Mouse (Mus musculus) testis, postnatal 10 days (tissue): ENCODE data around the gene Zbtb8os.

Experiments used
- DNase-seq: peaks from one replicate; pipeline ENCODE4 v3.0.0; 2021; ENCODE audit warnings: low spot score

Gene Zbtb8os

DNA sequence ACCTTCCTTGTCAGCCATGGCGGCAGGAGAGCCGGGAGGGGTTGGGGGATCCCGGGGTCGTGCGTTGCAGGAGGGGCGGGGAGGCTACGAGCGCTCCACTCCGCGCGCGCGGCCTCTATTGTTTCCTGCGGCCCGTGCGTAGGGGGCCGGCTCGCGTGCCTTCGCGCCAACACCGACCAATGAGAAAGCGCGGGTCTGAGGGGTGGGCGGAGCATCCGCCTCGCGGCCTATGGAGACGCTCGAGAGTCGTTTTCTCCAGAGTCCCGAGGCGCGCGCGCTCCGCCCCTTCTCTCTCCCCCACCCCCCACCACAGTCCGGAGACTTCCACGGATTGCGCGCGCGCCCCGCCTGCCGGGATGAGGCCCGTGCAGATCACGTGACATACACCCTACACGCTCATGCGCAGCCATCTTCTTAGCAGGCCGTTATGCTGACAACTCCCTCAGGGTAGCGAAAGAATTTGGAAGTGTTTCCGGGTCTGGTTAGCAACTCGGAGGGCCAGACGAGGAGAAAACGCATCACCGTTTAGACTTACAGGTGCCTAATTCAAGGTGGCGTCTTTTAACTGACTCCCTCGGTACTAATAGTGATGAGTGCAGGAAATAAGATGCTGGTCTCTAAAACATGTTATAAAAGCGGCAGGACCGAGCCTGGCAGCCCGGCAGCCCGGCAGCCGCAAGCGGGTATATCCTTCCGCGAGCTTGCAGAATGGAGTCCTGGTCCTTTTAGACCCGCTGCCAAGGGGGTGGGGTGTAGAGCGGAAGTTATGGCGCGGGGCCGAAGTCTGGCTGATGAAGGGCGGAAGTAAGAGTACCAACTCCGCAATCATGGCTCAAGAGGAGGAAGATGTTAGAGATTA is at the start of gene Zbtb8os, which contains the start of gene Rbbp4:
TSS of gene Zbtb8os (plus strand) at position 480 of the 859 bp plus-strand sequence.
TSS of gene Rbbp4 (minus strand) at position 155 of the 859 bp plus-strand sequence.
- peak; percentile 98 for DNase-seq

GRCm38 (mm10) chr4:129286001-129286682 is 49.4 kb upstream of the Zbtb8os start:
- no peak for DNase-seq

DNA sequence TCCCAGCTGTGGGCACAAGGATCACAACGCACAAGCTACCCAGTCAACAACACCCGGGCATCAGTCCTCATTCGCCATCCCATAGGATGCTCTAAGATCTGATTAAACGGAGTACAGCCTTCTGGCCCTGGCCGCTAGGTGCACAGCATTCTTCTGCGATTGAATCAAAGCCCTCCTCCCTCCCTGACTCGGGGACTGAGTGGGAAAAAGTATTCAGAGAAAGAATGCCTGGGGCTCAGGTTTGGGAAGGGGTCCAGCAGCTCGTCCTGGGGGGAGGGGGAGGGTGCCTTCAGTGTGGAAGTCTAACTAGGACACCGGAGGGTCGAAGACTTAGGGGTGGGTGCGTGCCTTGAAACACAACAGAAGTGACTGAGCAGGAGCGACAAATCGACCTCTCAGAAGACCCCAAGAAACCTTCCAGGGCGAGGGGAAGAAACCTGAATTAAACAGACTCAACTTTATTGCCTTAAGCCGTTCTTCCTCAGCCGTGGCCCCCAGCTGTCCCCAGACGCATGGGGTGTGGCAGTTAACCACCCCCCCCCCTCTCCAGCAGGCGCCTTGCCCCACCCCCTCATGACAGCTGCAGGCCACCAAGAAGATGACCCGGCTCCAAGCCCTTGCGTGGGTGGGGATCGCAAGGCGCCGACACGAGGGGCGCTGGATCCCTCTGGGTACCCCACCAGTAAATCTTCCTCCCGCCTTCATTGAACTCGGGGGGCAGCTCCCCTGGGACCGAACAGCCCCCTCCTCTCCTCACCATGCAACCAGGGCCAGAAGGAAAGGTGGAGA is 48.6 kb upstream of the Zbtb8os start:
- peak; percentile 58 for DNase-seq

DNA sequence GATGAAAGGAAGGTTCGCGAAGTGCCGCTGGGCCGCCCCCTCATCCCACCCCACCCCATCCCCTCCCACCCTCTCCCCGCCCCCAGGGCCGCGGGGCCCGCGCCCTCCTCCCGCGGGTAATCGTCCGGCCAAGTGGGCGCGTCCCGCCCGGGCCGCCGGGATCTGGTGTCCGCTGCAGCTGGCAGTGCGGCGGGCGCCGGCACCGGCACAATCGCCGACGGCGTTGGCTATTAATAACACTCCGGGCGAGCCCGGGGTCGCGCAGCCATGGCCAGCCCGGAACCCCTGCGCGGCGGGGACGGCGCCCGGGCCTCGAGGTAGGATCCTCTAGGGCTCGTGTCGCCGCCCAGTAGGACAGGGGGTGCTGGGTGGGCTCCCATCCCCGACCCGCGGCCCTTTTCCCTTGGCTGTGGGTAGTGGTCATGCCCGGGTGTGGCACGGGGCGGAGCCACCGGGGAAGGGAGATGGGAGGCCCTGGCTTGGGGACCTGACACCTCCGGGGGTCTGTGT is 48.0 kb upstream of the Zbtb8os start, which contains the start of gene Sync:
TSS of gene Sync (plus strand) at position 146 of the 510 bp plus-strand sequence.
- peak; percentile 65 for DNase-seq

GRCm38 (mm10) chr4:129288067-129288466 is 47.4 kb upstream of the Zbtb8os start:
- peak; percentile 65 for DNase-seq

- no peak for DNase-seq
Measured at GRCm38 (mm10) chr4:129289671-129290070, 45.8 kb upstream of the Zbtb8os start.

- no peak for DNase-seq
Measured at GRCm38 (mm10) chr4:129292831-129293230, 42.7 kb upstream of the Zbtb8os start.

DNA sequence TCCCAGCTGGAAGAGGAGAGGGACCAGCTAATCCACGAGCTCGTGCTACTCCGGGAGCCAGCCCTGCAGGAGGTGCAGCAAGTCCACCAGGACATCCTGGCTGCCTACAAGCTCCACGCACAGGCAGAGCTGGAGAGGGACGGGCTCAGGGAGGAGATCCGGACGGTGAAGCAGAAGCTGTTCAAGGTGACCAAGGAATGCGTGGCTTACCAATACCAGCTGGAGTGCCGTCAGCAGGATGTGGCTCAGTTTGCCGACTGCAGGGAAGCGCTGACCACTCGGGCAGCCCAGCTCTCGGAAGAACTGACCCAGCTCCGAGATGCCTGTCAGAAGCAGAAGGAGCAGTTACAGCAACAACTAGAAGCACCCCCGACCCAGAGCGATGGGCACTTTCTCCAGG is 41.8 kb upstream of the Zbtb8os start:
- no peak for DNase-seq

DNA sequence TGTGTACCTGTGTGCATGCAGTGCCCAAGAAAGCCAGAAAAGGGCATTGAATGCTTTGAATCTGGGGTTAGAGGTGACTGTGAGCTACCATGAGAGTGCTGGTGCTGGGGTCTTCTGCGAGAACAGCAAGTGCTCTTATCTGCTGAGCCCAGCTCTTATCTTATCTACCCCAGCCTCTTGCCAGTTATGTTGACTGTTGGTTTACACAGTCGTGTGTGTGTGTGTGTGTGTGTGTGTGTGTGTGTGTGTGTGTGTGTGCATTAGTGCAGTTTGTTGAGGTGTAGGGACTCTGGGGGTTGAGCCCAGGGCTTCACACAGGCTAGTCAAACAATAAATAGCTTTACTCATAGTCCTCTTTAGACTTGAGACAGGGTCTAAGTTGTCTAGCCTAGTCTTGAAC is 40.3 kb upstream of the Zbtb8os start:
- no peak for DNase-seq

- no peak for DNase-seq
Measured at GRCm38 (mm10) chr4:129296066-129296465, 39.4 kb upstream of the Zbtb8os start.

GRCm38 (mm10) chr4:129297724-129298123 is 37.8 kb upstream of the Zbtb8os start:
- DNase-seq: no peak

GRCm38 (mm10) chr4:129299121-129299520 is 36.4 kb upstream of the Zbtb8os start:
- DNase-seq: no peak

- no peak for DNase-seq
Measured at GRCm38 (mm10) chr4:129303401-129303800, 32.1 kb upstream of the Zbtb8os start.

- no peak for DNase-seq
Measured at GRCm38 (mm10) chr4:129303816-129304215, 31.7 kb upstream of the Zbtb8os start.

- no peak for DNase-seq
Measured at GRCm38 (mm10) chr4:129304306-129304705, 31.2 kb upstream of the Zbtb8os start.

DNA sequence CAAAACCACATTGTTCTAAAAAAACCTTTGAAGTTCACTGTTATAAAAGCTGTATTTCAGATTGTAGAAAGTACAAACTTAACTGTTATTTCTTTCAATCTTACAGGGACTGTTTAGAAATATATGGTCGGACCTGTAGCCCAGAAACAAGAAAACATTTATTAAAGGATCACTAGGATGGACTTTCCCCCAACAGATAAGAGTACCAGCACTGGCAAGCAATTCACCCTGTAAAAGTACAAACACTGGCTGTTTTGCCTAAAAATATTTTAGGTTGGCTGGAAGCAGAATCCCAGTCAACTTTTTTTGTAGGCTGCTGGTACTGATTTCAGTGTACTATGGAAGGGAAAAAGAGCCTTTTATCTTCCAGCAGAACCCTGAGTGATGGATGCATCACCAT is 27.6 kb upstream of the Zbtb8os start:
- no peak for DNase-seq

- DNase-seq: no peak
Measured at GRCm38 (mm10) chr4:129313886-129314285, 21.6 kb upstream of the Zbtb8os start.

DNA sequence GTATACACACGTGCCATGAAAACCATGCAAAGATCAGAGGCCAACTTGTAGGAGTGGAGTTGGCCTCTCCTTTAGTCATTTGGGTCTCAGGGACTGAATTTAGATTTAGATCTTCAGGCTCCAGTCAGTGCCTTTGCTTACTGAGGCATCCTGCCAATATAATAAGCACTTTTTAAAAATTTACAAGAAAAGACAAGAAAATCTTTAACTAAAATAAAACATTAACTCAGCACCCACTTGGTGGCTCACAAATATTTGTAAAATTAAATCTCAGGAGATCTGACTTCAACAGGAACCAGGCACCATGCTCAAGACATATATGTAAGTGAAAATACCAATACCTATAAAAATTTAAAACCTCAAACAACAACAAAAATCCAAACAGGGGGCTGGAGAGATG is 14.6 kb upstream of the Zbtb8os start:
- no peak for DNase-seq

GRCm38 (mm10) chr4:129322042-129322441 is 13.5 kb upstream of the Zbtb8os start:
- DNase-seq: no peak

DNA sequence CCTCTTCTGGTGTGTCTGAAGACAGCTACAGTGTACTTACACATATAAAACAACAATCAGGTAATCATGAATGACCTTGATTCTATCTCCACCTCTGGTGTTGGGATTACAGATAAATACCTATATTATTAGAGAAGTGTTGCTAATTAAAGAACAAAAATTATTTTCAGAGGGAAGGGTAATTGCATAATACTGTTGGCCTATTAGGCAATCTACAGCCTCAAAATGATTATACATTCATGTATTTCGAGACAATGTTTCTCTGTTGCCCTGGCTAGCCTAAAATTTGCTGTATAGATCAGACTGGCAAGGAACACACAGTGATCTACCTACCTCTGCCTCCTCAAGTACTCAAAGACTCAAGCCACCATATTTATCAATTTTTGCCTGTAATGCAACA is 12.0 kb upstream of the Zbtb8os start:
- no peak for DNase-seq

- DNase-seq: no peak
Measured at GRCm38 (mm10) chr4:129324756-129325155, 10.7 kb upstream of the Zbtb8os start.

DNA sequence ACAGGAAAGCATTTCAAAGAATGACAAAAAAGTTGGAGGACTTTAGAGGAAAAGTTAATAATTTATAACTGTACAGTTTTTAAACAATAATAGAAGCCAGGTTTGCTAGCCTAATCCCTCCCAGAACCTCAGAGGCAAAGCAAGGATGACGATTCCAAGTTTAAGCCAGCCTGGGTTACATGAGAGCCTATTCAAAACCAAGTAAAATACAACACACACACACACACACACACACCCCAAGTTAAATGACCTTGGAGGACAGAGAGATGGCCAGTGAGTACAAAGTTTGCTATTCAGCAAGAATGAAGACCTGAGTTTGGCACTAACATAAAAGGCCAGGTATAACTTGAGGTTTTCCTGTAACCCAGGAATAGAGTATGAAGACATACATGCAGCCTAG is 9.3 kb upstream of the Zbtb8os start:
- no peak for DNase-seq
